Mouse (Mus musculus): ENCODE measurements at regions not wholly inside any gene's neighbourhood (a gene's known extent, or its start where the extent isn't known, plus 50 kb on each side); places are given as distances from the start of the nearest gene placed in this dataset.

GRCm38 (mm10) chr3:126295932-126296331 lies 67.6 kb upstream of the Arsj start:
- DNase-seq: no peak

DNA sequence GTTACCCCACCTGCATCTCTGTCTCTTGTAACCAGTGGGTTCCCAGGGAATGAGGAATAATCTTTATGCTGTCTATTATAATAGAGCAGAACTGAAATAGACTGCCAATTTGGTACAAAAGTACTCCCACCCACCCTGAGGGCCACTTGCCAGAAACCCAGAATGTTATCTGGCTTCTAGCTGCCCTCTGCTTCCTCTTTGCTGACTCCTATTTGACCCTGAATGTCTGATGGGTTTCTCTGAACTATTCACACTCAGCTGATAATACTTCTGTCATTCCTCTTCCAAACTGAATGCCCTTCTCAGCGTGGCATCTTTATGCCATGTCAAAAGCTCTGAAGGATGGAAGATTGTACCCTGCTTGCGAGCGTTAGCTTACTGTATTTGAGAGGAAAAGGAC lies 64.2 kb upstream of the Arsj start:
- no peak for DNase-seq

- DNase-seq: no peak
These were observed 55.2 kb upstream of the Arsj start for GRCm38 (mm10) chr3:126308303-126308702.
